Mouse (Mus musculus): ENCODE measurements around the gene Pprc1. TPM values are rescaled to one million over a fixed set of nuclear protein-coding genes. Genes with fewer than 3 reads are reported as not detected.

The Pprc1 gene
- polyA plus RNA-seq, 1 experiment, result 44.1 TPM

- DNase-seq, result no peak
- no peak overlapping the region for H3K4me3 ChIP-seq (ENCODE audit: control insufficient read depth, insufficient read depth, low read length)
- TF ChIP-seq CTCF (IDR thresholded peaks at IDR 0.05; ENCODE audit: borderline replicate concordance, control insufficient read depth, extremely low read depth, insufficient read depth, low read length, poor library complexity) (no peak), POLR2A (IDR thresholded peaks at IDR 0.05; ENCODE audit: control insufficient read depth, extremely low read depth, insufficient read depth, low read length, poor library complexity) (no peak)
- 94% methylated on average over 3 of the region's 3 CpGs for WGBS
- H3K27ac ChIP-seq (ENCODE audit: control insufficient read depth, insufficient read depth, low read length), result no peak overlapping the region
- no peaks in the 10 kb centered on the region for H3K4me1 ChIP-seq (replicated peaks; ENCODE audit: control insufficient read depth, insufficient read depth, low read length)
- H3K27me3 ChIP-seq (ENCODE audit: control insufficient read depth, insufficient read depth, low read length), result no peaks in the 10 kb centered on the region
- H3K36me3 ChIP-seq (ENCODE audit: control insufficient read depth, insufficient read depth, low read length), result no peaks in the 10 kb centered on the region
Measured at GRCm38 (mm10) chr19:46119458-46119857, 74.8 kb downstream of the Pprc1 start.

- 89% methylated on average over 6 of the region's 6 CpGs for WGBS
- DNase-seq, result no peak
- TF ChIP-seq CTCF (IDR thresholded peaks at IDR 0.05; ENCODE audit: borderline replicate concordance, control insufficient read depth, extremely low read depth, insufficient read depth, low read length, poor library complexity) (no peak), POLR2A (IDR thresholded peaks at IDR 0.05; ENCODE audit: control insufficient read depth, extremely low read depth, insufficient read depth, low read length, poor library complexity) (no peak)
- H3K36me3 ChIP-seq (ENCODE audit: control insufficient read depth, insufficient read depth, low read length), result no peaks in the 10 kb centered on the region
- H3K4me1 ChIP-seq (replicated peaks; ENCODE audit: control insufficient read depth, insufficient read depth, low read length), result no peaks in the 10 kb centered on the region
- no peak overlapping the region for H3K27ac ChIP-seq (ENCODE audit: control insufficient read depth, insufficient read depth, low read length)
- no peak overlapping the region for H3K4me3 ChIP-seq (ENCODE audit: control insufficient read depth, insufficient read depth, low read length)
- no peaks in the 10 kb centered on the region for H3K27me3 ChIP-seq (ENCODE audit: control insufficient read depth, insufficient read depth, low read length)
Measured at GRCm38 (mm10) chr19:46120872-46121271, 76.2 kb downstream of the Pprc1 start.

Other genes starting within 250 kb of the Pprc1 start
- 4.6 and 13.5 TPM in 2 replicates for gene Kcnip2, start 228.8 kb upstream of the Pprc1 start, polyA plus RNA-seq (2012; rRNA removed)
- 10.9 and 11.2 TPM in 2 replicates for gene Armh3, start 46.4 kb upstream of the Pprc1 start, polyA plus RNA-seq (2012; rRNA removed)
- 9.4 and 11.9 TPM in 2 replicates for gene Hps6, start 41.4 kb upstream of the Pprc1 start, polyA plus RNA-seq (2012; rRNA removed)
- 699 and 772 TPM in 2 replicates for gene Ldb1, start 328 bp downstream of the Pprc1 start, polyA plus RNA-seq (2012; rRNA removed)
- 19.5 and 23.3 TPM in 2 replicates for gene Nolc1, start 31.0 kb downstream of the Pprc1 start, polyA plus RNA-seq (2012; rRNA removed)
- gene Elovl3, start 87.0 kb downstream of the Pprc1 start, polyA plus RNA-seq (2012; rRNA removed), result 0.31 and 1.7 TPM in 2 replicates
- gene Pitx3, start 103.4 kb downstream of the Pprc1 start, polyA plus RNA-seq (2012; rRNA removed), result 0.17 and 0.24 TPM in 2 replicates
- gene Gbf1, start 107.6 kb downstream of the Pprc1 start, polyA plus RNA-seq (2012; rRNA removed), result 113 and 120 TPM in 2 replicates